Mouse (Mus musculus) lung, postnatal 0 days (tissue): ENCODE data around the gene Mtrex. TPM values are rescaled to one million over a fixed set of nuclear protein-coding genes. Genes with fewer than 3 reads are reported as not detected.

Experiments used
- ATAC-seq: fragments of 200-750 bp; cut with Nextera tagmentation; 2 replicates; pipeline ENCODE4 v1.8.0; 2017; ENCODE audit warnings: moderate library complexity
- DNase-seq: peaks from one replicate; pipeline ENCODE4 v3.0.0-alpha.2; 2016; ENCODE audit warnings: low spot score
- H3K27ac ChIP-seq: fragments of 300-500 bp; sonication (generic); 2 replicates; pipeline ENCODE4 v1.5.1; 2014; ENCODE audit warnings: antibody characterized with exemption, mild to moderate bottlenecking, low read length, mixed read lengths
- H3K27me3 ChIP-seq: fragments of 300-500 bp; sonication (generic); replicated peaks from 2 replicates; pipeline ENCODE4 v1.6.1; 2014; ENCODE audit warnings: low read length, mixed read lengths; ENCODE audit not compliant: insufficient read depth
- H3K36me3 ChIP-seq: fragments of 300-500 bp; sonication (generic); 2 replicates; pipeline ENCODE4 v1.6.1; 2014; ENCODE audit warnings: low read length, mixed read lengths; ENCODE audit not compliant: insufficient read depth
- H3K4me1 ChIP-seq: fragments of 300-500 bp; sonication (generic); 2 replicates; pipeline ENCODE4 v1.6.1; 2014; ENCODE audit warnings: antibody characterized with exemption, low read depth, low read length, mixed read lengths; ENCODE audit not compliant: insufficient read depth
- H3K4me2 ChIP-seq: fragments of 300-500 bp; sonication (generic); replicated peaks from 2 replicates; pipeline ENCODE4 v1.6.1; 2014; ENCODE audit warnings: low read depth, mild to moderate bottlenecking, low read length, moderate library complexity, mixed read lengths
- H3K4me3 ChIP-seq: fragments of 300-500 bp; sonication (generic); 2 replicates; pipeline ENCODE4 v1.5.1; 2014; ENCODE audit warnings: low read depth, low read length
- H3K9ac ChIP-seq: fragments of 300-500 bp; sonication (generic); replicated peaks from 2 replicates; pipeline ENCODE4 v1.6.1; 2014; ENCODE audit warnings: low read depth, mild to moderate bottlenecking
- H3K9me3 ChIP-seq: fragments of 300-500 bp; sonication (generic); 2 replicates; pipeline ENCODE4 v1.6.1; 2016; ENCODE audit warnings: low read length, mixed read lengths
- CTCF ChIP-seq: IDR thresholded peaks from 2 replicates; pipeline ENCODE4 v1.5.1; 2016; ENCODE audit warnings: antibody characterized with exemption, mild to moderate bottlenecking
- EP300 ChIP-seq: IDR thresholded peaks from 2 replicates; pipeline ENCODE4 v1.6.1; 2016; ENCODE audit warnings: antibody characterized with exemption, mild to moderate bottlenecking, control low read depth
- WGBS: fragments of 180-500 bp; shearing (Covaris S2); extraction: QIAGEN DNeasy Blood & Tissue Kit; methylation state at CpG from one replicate; pipeline ENCODE4 v1.1.7; 2014; 5-methylcytosine and 5-hydroxymethylcytosine counted together
- polyA plus RNA-seq: library from polyadenylated mRNA; unstranded; fragments of >200 nt; fragmentation: Nextera tagmentation; extraction: Ambion mirVana; gene quantifications from 2 replicates; pipeline ENCODE4 v1.2.1, GENCODE M21; 2015

The Mtrex gene
- polyA plus RNA-seq, 1 experiment from 2014 or later, result 24.3 TPM

DNA sequence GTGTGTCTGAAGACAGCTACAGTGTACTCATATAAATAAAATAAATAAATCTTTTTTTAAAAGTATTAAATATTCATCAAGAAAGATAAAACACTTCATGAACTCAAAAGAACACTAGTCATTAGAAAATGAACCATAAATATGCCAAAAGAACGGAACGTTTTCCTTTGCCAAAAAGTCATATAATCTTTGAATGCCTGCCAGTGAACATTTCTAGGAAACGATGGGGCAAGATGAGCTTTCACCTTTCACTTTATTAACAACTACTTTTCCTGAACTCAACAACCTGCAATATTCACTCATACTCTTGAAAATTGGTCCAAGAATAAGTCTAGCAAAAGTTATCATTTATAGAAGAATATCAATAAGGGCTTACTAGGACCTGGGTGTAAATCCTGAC is 25.0 kb downstream of the Mtrex start:
- DNase-seq (peak; percentile 18), ATAC-seq (no peak)
- H3K4me2 ChIP-seq, result no peak overlapping the region
- 66% methylated on average over 3 of the region's 3 CpGs for WGBS
- no peaks in the 10 kb centered on the region for H3K9me3 ChIP-seq
- H3K9ac ChIP-seq, result no peak overlapping the region
- H3K4me3 ChIP-seq, result no peak overlapping the region
- no peaks in the 10 kb centered on the region for H3K4me1 ChIP-seq
- TF ChIP-seq EP300 (no peak), CTCF (no peak)
- no peaks in the 10 kb centered on the region for H3K27me3 ChIP-seq
- no peak overlapping the region for H3K27ac ChIP-seq
- peaks cover 30% of the 10 kb centered on the region for H3K36me3 ChIP-seq

- ATAC-seq (no peak), DNase-seq (no peak)
- Histone ChIP-seq H3K4me2 (no peak overlapping the region), H3K36me3 (peaks cover 25% of the 10 kb centered on the region), H3K9me3 (no peaks in the 10 kb centered on the region), H3K27me3 (no peaks in the 10 kb centered on the region), H3K4me3 (no peak overlapping the region), H3K27ac (no peak overlapping the region), H3K4me1 (no peaks in the 10 kb centered on the region), H3K9ac (no peak overlapping the region)
- WGBS, result 94% methylated on average over 12 of the region's 12 CpGs
- TF ChIP-seq CTCF (no peak), EP300 (no peak)
Observed at GRCm38 (mm10) chr13:112887234-112887633, 40.0 kb downstream of the Mtrex start.

DNA sequence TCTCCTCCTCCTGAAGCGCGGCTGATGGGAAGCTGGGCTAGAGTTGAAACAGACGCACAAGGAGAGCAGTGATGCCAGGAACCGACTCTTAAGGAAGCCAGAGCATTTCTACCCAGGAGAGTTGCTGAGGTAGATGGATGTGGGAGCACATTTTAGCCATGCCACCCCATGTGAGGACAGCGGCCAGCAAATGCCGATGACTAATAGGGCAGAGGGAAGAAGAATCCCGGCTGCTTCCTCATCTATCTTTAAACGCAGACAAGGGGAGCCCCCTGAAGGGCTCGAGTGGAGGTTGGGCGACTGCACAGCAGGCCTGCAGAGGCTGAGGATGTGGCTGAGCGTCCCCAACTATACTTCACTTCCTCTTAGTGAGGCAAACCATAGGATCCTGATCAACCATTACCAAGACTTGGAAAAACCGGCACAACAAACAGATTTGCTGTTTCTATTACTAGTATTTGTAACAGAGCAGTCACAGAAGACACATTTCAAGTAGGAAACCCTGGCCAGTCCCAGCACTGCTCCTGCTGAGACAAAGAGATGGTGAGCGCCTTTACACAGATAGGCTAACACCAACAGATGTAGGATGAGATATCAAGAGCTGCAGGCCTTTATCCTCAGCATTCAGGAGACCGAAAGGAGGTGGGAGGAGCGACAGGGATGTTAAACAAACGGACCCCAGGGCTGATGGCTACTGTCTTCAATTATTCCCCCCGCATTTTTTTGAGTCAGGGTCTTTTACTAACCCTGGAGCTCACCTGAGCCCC is 55.5 kb downstream of the Mtrex start:
- no peaks in the 10 kb centered on the region for H3K4me1 ChIP-seq
- ATAC-seq (no peak), DNase-seq (no peak)
- peaks cover 46% of the 10 kb centered on the region for H3K36me3 ChIP-seq
- H3K4me3 ChIP-seq, result no peak overlapping the region
- H3K27ac ChIP-seq, result no peak overlapping the region
- no peak for TF ChIP-seq CTCF
- TF ChIP-seq EP300, result no peak
- 73% methylated on average over 17 of the region's 17 CpGs for WGBS
- H3K9me3 ChIP-seq, result no peaks in the 10 kb centered on the region
- no peak overlapping the region for H3K4me2 ChIP-seq
- no peak overlapping the region for H3K9ac ChIP-seq
- H3K27me3 ChIP-seq, result no peaks in the 10 kb centered on the region

GRCm38 (mm10) chr13:112870039-112870690 is 57.0 kb downstream of the Mtrex start:
- WGBS, result 73% methylated on average over 11 of the region's 11 CpGs
- no peak; the same call in 1 of the 2 replicates for ATAC-seq
- no peak overlapping the region for H3K4me2 ChIP-seq

DNA sequence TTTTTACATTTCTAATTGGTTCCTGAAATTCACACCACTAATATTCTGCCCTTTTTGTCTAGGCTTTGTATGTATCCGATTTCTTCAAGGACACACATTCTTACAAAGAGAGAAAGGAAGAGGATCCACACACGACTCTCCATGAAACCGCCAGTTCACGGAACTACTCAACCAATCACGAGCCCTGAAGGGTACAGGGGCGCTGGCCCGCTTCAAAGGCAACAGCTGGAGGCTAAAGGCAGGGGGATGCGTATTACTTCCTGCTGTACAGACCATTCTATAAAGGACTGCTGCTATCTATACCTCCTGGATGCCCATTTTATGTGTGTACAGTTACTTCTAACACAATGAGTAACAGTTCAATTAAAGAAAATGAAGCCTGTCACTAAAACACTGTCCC is 59.8 kb downstream of the Mtrex start:
- 90% methylated on average over 8 of the region's 8 CpGs for WGBS
- no peak for TF ChIP-seq EP300
- no peak for TF ChIP-seq CTCF
- Histone ChIP-seq H3K9ac (no peak overlapping the region), H3K27ac (no peak overlapping the region), H3K4me2 (no peak overlapping the region), H3K36me3 (peaks cover 39% of the 10 kb centered on the region), H3K4me3 (no peak overlapping the region), H3K27me3 (no peaks in the 10 kb centered on the region), H3K4me1 (no peaks in the 10 kb centered on the region), H3K9me3 (no peaks in the 10 kb centered on the region)
- DNase-seq (no peak), ATAC-seq (no peak)

More at GRCm38 (mm10) chr13:112870039-112870690, 57.0 kb downstream of the Mtrex start:
- Histone ChIP-seq H3K27ac (no peak overlapping the region), H3K9me3 (no peaks in the 10 kb centered on the region), H3K4me3 (no peak overlapping the region), H3K27me3 (no peaks in the 10 kb centered on the region), H3K36me3 (peaks cover 48% of the 10 kb centered on the region), H3K9ac (no peak overlapping the region), H3K4me1 (no peaks in the 10 kb centered on the region)
- TF ChIP-seq EP300, result no peak
- TF ChIP-seq CTCF, result no peak
- no peak for DNase-seq

DNA sequence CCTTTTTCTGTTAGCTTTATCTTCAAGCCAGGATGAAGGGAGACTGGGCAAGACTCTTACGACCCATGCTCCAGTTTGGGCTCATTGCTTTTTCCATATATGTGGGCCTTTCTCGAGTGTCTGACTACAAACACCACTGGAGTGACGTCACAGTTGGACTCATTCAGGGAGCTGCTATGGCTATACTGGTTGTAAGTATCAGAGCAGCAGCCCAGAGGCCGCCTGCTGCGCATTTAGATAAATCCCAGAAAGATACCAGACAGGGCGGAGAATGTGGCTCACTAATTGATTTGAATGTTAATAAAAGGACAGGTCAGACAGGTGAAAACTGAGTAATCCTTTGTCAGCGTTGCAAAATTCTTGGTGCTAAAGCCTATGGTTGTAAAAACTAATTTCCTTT is 60.4 kb downstream of the Mtrex start:
- ATAC-seq (no peak), DNase-seq (no peak)
- 87% methylated on average over 7 of the region's 7 CpGs for WGBS
- no peak overlapping the region for H3K9ac ChIP-seq
- 0 out of 2 replicates have a peak, but pooled peaks cover 2% of the 10 kb centered on the region for H3K4me1 ChIP-seq
- no peaks in the 10 kb centered on the region for H3K9me3 ChIP-seq
- no peak for TF ChIP-seq EP300
- no peak for TF ChIP-seq CTCF
- no peaks in the 10 kb centered on the region for H3K27me3 ChIP-seq
- no peak overlapping the region for H3K27ac ChIP-seq
- no peak overlapping the region for H3K4me2 ChIP-seq
- peaks cover 33% of the 10 kb centered on the region for H3K36me3 ChIP-seq
- H3K4me3 ChIP-seq, result no peak overlapping the region
